Mouse (Mus musculus) brain, embryonic 14.5 days (tissue): ENCODE data around the gene Hs3st6. TPM values are rescaled to one million over a fixed set of nuclear protein-coding genes. Genes with fewer than 3 reads are reported as not detected.
A peak's percentile ranks its signal among the peaks of the same experiment; 100 is the strongest.
"Not testable (repeated sequence)": the region's sequence is repeated elsewhere in the genome, so short reads cannot be mapped to it uniquely, and the experiment has no call there.

Source experiments
- DNase-seq: peaks from one replicate; pipeline ENCODE4 v3.0.0-alpha.2; 2011; ENCODE audit warnings: low read depth
- CTCF ChIP-seq: fragments of 200-500 bp; IDR thresholded peaks from 2 replicates; pipeline ENCODE4 v1.5.1; 2012; ENCODE audit warnings: inconsistent platforms, mild to moderate bottlenecking, moderate library complexity, borderline replicate concordance; ENCODE audit not compliant: insufficient read depth, insufficient read length; ENCODE audit errors: extremely low read depth
- POLR2A ChIP-seq: fragments of 200-500 bp; IDR thresholded peaks from 2 replicates; pipeline ENCODE4 v1.6.1; 2012; ENCODE audit warnings: mild to moderate bottlenecking, inconsistent platforms, borderline replicate concordance; ENCODE audit not compliant: poor library complexity, insufficient read depth, insufficient read length, severe bottlenecking; ENCODE audit errors: extremely low read depth
- polyA plus RNA-seq: library from polyadenylated mRNA; depleted of rRNA; stranded (reverse); fragments of >200 nt; gene quantifications from 2 replicates; pipeline ENCODE4 v1.2.3, GENCODE M21; 2012; rRNA removed

Gene Hs3st6
- polyA plus RNA-seq = 0.69 and 0.88 TPM in 2 replicates

GRCm38 (mm10) chr17:24752415-24753394 lies at the start of gene Hs3st6:
Gene Hs3st6 (plus strand): TSS chr17:24752988.
- DNase-seq = peak; percentile 9
- TF ChIP-seq POLR2A (no peak), CTCF (no peak)

GRCm38 (mm10) chr17:24705821-24706220 lies 47.0 kb upstream of the Hs3st6 start:
- no peak for DNase-seq
- TF ChIP-seq CTCF = no peak
- TF ChIP-seq POLR2A = no peak

GRCm38 (mm10) chr17:24706982-24707800 lies 45.6 kb upstream of the Hs3st6 start, which contains the start of gene Tbl3:
Gene Tbl3 (minus strand): TSS chr17:24707660.
- DNase-seq = peak; percentile 98
- TF ChIP-seq POLR2A (peak; percentile 44; the same call in 1 of the 2 replicates), CTCF (no peak)

- no peak for TF ChIP-seq POLR2A
- TF ChIP-seq CTCF = no peak
- DNase-seq = peak; percentile 25
These were observed 44.9 kb upstream of the Hs3st6 start for GRCm38 (mm10) chr17:24707801-24708425.

GRCm38 (mm10) chr17:24708646-24709045 lies 44.1 kb upstream of the Hs3st6 start:
- peak; percentile 59 for DNase-seq
- TF ChIP-seq POLR2A = no peak
- TF ChIP-seq CTCF = no peak; the same call in 1 of the 2 replicates

- no peak for TF ChIP-seq POLR2A
- TF ChIP-seq CTCF = no peak
- DNase-seq = no peak
These were observed 37.2 kb upstream of the Hs3st6 start for GRCm38 (mm10) chr17:24715556-24715955.

GRCm38 (mm10) chr17:24716166-24716682 lies 36.6 kb upstream of the Hs3st6 start:
- no peak for TF ChIP-seq CTCF
- TF ChIP-seq POLR2A = no peak
- DNase-seq = no peak

GRCm38 (mm10) chr17:24717943-24718342 lies 34.8 kb upstream of the Hs3st6 start, which contains the start of the genes Rnf151 and Rps2:
Gene Rnf151 (minus strand): TSS chr17:24718063.
Gene Rps2 (plus strand): TSS chr17:24718116.
- no peak for TF ChIP-seq POLR2A
- TF ChIP-seq CTCF = no peak
- DNase-seq = no peak

GRCm38 (mm10) chr17:24718938-24719337 lies 33.9 kb upstream of the Hs3st6 start:
- not testable (repeated sequence) for DNase-seq
- TF ChIP-seq CTCF = 0 out of 2 replicates have a peak, but pooled peaks have one; percentile 1

GRCm38 (mm10) chr17:24719494-24720222 lies 33.1 kb upstream of the Hs3st6 start:
- TF ChIP-seq CTCF (no peak), POLR2A (peak; percentile 85; the same call in 1 of the 2 replicates)
- DNase-seq = peak; percentile 100

- DNase-seq = not testable (repeated sequence)
These were observed 32.2 kb upstream of the Hs3st6 start for GRCm38 (mm10) chr17:24720616-24721015.

- not testable (repeated sequence) for DNase-seq
These were observed 31.3 kb upstream of the Hs3st6 start for GRCm38 (mm10) chr17:24721383-24721955.
